Mouse (Mus musculus): ENCODE measurements at regions not wholly inside any gene's neighbourhood (a gene's known extent, or its start where the extent isn't known, plus 50 kb on each side); places are given as distances from the start of the nearest gene placed in this dataset.
"Not testable (repeated sequence)": the region's sequence is repeated elsewhere in the genome, so short reads cannot be mapped to it uniquely, and the experiment has no call there.

GRCm38 (mm10) chr1:105900158-105900557 is 90.0 kb upstream of the Zcchc2 start:
- no peak for DNase-seq (ENCODE audit: low spot score in 2 of 2)
- intact Hi-C loops (cut with DNase I) = no loop called here

DNA sequence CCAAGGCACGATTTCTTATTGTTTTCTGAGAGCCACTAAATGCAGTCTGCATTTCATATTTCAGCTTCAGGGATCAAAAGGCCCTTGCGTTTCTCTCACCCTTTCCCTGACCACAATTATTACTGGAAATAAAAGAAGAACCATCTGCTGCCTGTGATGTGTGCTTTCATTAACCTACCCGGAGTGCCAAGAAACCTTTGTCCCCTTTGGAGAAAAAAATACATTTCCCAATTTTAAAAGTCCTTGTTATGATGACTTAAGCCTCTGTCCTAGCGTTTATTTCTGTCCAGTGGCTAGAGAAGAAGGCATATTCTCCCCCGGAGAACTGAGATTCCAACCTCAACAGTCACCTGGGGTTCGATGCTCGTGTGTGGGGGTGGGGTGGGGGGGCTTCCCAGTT is 89.3 kb upstream of the Zcchc2 start:
- DNase-seq (ENCODE audit: low spot score in 2 of 2) = no peak
- intact Hi-C loops (cut with DNase I) = no loop called here

GRCm38 (mm10) chr1:105903286-105904115 is 86.7 kb upstream of the Zcchc2 start:
- no peak for DNase-seq (ENCODE audit: low spot score in 2 of 2)
- intact Hi-C loops (cut with DNase I) = no loop called here

DNA sequence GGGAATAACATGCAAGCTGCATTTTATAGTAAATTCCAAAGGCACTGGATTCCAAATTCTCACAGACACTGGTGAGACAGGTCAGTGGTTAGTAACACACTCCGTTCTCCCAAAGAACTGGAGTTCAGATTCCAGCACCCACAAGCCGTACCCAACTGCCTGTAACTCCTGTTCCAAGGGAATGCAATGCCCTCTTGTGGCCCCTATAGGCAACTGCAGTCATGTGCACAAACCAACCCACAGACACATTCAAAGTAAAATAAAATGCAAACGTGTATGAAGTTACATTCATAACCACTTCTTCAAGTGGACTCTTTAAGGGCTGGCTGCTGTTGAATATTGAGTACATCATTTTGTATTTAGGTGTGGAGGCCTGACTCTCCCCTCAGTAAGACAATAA is 85.5 kb upstream of the Zcchc2 start:
- DNase-seq (ENCODE audit: low spot score in 2 of 2) = no peak
- intact Hi-C loops (cut with DNase I) = no loop called here

DNA sequence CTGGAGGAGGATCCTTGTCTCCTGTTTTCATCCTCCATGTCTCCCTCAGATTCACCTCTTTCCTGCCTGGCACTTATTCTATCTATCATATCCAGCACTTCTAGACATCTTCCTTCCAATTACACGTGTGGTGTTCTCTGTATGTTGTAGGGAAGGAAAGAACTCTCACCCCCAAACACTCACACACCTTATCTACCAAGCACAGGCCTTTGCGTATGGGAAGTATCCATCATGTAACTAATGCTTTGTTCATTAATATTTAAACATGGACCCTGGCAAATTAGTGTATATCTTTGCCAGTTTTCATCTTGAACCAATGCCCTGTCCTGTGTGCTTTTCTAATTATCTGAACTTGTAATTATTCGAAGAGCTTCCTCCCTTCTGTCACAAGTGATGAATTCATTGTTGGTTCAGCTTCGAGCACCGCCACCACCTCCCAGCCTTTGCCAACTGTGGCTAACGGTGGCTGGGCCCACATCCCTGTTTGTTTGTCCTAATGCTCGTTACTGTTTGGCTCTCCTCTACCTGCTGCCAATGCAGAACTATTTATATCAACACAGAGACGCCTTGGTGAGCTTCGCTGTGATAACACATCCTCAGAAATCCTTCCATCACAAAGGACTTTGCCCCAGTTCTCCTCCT is 84.3 kb upstream of the Zcchc2 start:
- DNase-seq (ENCODE audit: low spot score in 2 of 2) = no peak
- intact Hi-C loops (cut with DNase I) = no loop called here

- DNase-seq (ENCODE audit: low spot score in 2 of 2) = peak; percentile 22 to 49
- intact Hi-C loops (cut with DNase I) = no loop called here
Observed at GRCm38 (mm10) chr1:105906427-105906798, 83.8 kb upstream of the Zcchc2 start.

DNA sequence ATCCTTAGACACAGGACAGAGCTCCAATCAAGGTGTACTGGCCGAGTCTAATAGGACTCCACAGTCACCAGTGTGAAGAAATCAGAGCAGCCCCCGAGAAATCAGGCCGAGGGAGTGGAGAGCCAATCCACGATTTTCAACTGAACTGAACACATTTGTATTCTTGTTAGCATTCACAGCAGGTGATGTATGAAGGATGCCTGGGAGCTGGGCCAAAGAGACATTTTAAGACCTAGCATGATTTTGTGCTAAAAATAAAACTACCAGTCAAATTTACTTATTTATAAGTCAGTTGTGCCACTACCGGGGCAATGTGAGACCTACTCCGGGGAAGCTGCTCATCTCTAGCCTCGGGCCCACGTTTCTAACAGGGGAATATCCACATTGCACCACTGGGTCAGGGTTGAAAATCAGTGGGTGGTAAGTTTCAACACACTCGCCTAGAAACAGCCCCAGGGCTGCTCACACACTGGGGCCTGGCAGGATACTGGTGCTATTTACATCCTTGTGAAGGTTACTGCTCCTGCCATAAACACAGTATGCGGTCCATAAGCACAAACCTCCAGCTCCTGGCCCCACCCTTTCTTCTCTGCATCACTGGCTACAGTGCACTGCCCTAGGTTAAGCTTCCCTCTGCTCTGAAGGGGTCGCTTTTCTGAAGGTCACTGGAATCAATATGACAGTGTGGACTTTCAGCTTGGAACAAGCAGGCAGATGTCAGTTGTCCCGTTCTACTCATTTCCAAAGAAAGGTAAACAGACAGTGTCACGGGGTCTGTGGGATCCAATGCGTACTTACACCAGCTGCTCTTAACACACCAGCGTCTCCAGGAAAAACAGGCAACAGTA is 82.0 kb upstream of the Zcchc2 start:
- intact Hi-C loops (cut with DNase I) = no loop called here
- DNase-seq (ENCODE audit: low spot score in 2 of 2) = peak; percentile 34 to 66

GRCm38 (mm10) chr1:105909121-105909520 is 81.1 kb upstream of the Zcchc2 start:
- no peak for DNase-seq (ENCODE audit: low spot score in 2 of 2)
- intact Hi-C loops (cut with DNase I) = no loop called here

- no peak for DNase-seq (ENCODE audit: low spot score in 2 of 2)
- intact Hi-C loops (cut with DNase I) = no loop called here
Observed at GRCm38 (mm10) chr1:105911714-105912113, 78.5 kb upstream of the Zcchc2 start.

GRCm38 (mm10) chr1:105921842-105922241 is 68.4 kb upstream of the Zcchc2 start:
- DNase-seq (ENCODE audit: low spot score in 2 of 2) = no peak
- intact Hi-C loops (cut with DNase I) = no loop called here

- DNase-seq (ENCODE audit: low spot score in 2 of 2) = no peak
- intact Hi-C loops (cut with DNase I) = no loop called here
Observed at GRCm38 (mm10) chr1:105922586-105922985, 67.6 kb upstream of the Zcchc2 start.

- no peak for DNase-seq (ENCODE audit: low spot score in 2 of 2)
- intact Hi-C loops (cut with DNase I) = no loop called here
Observed at GRCm38 (mm10) chr1:105923001-105923400, 67.2 kb upstream of the Zcchc2 start.

GRCm38 (mm10) chr1:105925617-105926370 is 64.4 kb upstream of the Zcchc2 start:
- intact Hi-C loops (cut with DNase I) = no loop called here
- DNase-seq (ENCODE audit: low spot score in 2 of 2) = no peak

GRCm38 (mm10) chr1:105926871-105927270 is 63.3 kb upstream of the Zcchc2 start:
- intact Hi-C loops (cut with DNase I) = no loop called here
- no peak for DNase-seq (ENCODE audit: low spot score in 2 of 2)

- intact Hi-C loops (cut with DNase I) = no loop called here
- no peak for DNase-seq (ENCODE audit: low spot score in 2 of 2)
Observed at GRCm38 (mm10) chr1:105930841-105931240, 59.4 kb upstream of the Zcchc2 start.

DNA sequence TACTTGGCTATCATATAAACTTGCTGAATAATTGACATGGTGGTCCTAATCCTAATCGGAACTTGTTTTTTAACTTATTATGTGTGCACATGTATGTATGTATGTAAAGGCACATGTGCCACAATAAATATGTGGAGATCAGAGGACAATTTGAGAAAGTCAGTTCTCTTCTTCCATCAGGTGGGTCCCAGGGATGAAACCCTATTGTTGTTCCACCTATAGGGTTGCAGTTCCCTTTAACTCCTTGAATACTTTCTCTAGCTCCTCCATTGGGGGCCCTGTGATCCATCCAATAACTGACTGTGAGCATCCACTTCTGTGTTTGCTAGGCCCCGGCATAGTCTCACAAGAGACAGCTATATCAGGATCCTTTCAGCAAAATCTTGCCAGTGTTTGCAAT is 56.0 kb upstream of the Zcchc2 start:
- intact Hi-C loops (cut with DNase I) = not testable (repeated sequence)

More for the DNA sequence above, 56.0 kb upstream of the Zcchc2 start:
- DNase-seq (ENCODE audit: low spot score in 2 of 2) = not testable (repeated sequence)
